Mouse (Mus musculus): ENCODE results near the gene Ccdc141.

Ccdc141 gene

DNA sequence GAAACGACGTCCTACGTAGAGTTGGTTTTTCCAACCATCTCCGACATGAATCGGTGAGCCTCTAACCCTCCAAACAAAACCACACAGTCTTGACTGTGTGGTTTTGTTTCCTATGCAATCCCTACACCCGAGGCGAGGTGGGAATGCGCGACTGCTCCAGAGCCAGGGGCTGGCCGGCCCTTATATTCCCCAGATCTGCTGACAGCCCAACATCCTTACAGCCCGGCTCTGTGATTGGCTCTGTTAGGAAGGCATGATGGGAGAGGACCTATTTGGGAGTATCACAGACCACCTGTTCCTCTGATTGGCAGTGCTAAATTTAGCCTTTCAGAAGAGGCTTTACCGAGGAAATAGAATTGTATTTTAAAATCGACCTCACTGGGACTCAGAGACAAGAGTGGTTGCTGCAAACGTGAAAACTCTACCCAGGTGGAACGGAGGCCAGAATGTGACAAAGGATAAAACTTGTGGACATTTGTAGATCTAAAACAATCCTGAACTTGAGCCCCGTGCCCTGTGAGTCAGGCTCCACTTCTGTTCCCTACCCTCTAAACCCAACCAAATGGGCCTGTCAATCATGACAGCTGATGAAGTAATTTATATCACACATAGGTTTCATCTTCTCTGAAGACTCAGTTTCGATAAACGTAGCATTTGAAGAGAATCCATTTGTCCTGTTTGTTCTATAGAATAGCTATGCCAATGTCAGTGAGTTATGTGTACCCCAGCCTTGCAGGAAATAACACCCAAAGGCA, 187.9 kb downstream of the Ccdc141 start, which contains the start of gene Ttn:
TSS of gene Ttn (minus strand) at position 157 of the 755 bp plus-strand sequence.
- intact Hi-C loops (cut with DNase I), result no loop called here

DNA sequence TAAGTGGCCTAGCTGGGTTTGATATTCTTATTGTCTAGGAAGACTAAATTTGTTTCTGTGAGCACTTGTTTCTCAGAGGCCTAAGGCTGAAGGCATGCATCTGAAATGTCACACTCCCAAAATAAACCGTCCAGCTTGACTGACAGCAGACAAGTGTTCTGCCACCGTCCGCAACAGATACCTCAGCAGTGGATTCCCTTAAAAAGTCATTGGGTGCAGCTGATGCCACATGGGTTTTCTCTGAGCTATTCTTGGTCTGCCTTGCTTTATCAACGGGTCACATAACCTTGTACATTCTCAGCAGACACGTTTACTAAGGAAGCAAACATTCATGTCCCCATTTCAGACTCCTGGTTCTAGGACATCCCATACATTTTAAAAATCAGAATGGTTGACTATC, 188.7 kb downstream of the Ccdc141 start:
- intact Hi-C loops (cut with DNase I), result no loop called here

DNA sequence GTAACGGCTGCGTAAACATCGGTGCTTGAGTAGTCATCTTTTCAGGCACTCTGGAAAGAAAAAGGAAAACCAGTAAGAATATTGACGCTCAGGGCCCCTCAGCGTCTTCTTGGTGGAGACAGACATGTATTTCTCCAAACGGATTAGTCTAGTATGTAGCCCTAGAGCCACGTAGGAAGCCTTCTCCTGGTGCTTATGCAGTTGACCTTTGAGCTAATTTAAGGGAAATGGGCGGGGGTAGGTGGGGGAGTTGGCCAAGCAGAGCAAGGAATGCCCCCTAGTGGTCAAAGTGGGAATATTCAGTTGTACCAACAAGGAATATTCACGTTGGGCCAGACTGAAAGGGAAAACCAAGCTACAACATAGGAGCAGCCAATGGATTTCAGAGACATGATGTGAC, 190.3 kb downstream of the Ccdc141 start:
- intact Hi-C loops (cut with DNase I), result no loop called here

DNA sequence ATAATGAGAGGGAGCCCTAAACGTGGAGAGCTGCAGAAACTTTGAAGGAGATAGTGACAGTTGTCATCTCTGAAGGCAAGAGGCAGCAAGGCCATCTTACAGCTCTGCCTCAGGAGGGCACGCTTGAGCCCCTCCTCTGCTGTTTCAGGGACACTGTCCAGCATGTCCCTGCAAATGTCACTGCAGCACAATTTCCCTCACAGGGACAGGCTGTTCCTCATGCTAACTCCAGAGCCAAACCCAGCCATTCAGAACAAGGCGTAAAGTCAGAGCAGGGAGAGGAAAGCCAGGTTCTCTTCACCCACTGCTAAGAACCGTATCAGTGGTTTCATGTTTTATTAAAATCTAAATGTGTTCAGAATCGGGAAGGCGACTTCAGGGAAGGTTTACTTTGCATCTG, 192.8 kb downstream of the Ccdc141 start:
- intact Hi-C loops (cut with DNase I), result loop anchor here (10.0 kb wide), 2 partner anchors 107 to 227 kb away; no protein-coding TSS in a partner anchor

DNA sequence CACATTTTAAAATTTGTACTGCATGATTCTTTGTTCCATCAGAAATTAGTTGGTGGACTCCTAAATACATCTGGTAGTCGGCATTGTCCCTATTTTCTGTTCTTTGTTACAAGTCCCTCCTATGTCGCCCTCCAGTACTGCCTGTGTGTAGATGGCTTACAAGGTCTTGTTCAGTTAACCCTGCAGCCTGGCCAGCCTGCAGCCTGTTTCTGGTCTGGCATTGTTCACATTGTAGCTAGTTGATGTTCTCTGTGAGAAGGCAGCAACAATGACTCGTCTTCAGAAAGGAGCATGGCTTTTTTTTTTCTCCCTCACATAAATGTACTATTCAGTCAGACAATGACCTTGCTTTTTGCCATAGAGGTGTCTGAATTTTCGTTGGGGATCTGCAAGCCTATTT, 198.4 kb downstream of the Ccdc141 start:
- intact Hi-C loops (cut with DNase I), result loop anchor here (10.0 kb wide), 2 partner anchors 113 to 233 kb away; no protein-coding TSS in a partner anchor

DNA sequence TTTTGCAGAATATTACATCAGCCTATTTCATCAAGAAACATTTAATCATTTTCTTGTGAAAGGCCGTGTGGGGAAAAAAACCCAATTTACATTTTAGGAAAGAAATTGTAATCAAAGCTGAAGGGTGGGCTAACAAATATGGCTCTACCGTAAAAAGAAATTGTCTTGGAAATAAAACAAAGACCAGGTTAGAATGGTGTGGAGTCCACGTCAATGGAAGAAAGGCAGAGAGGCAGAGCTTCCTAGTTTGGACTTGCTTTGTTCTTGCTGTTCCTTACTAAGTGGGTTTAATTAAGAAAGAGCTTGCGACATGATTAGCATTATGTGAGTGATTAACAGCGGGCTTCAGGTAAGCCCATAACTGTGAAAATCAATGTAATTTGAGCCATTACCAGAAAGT, 199.4 kb downstream of the Ccdc141 start:
- intact Hi-C loops (cut with DNase I), result loop anchor here (10.0 kb wide), 2 partner anchors 114 to 234 kb away; no protein-coding TSS in a partner anchor

DNA sequence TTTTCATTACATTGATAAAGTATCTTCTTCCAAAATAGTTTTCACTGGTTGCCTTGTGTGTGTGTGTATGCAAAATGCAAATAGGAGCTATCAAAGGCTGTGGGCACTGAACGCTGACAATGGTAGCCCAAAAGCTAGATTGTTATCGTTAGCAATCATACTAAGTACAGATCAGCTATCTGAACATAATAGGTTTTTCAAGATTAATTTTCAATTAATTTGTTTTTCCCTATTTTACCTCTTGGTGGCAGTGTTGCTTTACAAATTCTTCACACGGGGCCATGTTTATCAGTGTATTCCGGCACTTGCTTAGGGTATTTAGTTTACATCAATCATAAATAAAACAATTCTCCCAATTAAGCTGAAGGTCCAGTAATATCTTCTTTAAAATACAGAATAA, 199.8 kb downstream of the Ccdc141 start:
- intact Hi-C loops (cut with DNase I), result loop anchor here (10.0 kb wide), 2 partner anchors 114 to 234 kb away; no protein-coding TSS in a partner anchor

DNA sequence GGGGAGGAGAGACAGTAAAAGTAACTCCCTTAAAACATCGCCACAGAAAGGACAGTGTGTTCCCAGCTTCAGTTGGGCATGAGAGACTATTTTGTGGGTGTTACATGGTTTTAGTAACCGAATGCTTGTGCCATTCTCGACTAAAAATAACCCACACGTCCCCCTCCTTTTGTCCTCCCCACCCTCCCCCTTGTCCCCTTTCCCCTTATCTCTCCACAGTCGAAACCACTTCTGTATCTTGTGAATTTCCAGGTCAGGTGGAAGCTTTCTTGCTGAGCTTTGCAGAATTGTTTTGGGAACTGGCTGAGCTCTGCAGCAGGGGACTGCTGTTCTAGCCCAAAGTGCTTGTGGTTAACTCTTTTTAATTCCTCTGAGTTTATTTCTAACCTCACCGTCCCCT, 200.2 kb downstream of the Ccdc141 start:
- intact Hi-C loops (cut with DNase I), result loop anchor here (10.0 kb wide), 2 partner anchors 115 to 235 kb away; no protein-coding TSS in a partner anchor

DNA sequence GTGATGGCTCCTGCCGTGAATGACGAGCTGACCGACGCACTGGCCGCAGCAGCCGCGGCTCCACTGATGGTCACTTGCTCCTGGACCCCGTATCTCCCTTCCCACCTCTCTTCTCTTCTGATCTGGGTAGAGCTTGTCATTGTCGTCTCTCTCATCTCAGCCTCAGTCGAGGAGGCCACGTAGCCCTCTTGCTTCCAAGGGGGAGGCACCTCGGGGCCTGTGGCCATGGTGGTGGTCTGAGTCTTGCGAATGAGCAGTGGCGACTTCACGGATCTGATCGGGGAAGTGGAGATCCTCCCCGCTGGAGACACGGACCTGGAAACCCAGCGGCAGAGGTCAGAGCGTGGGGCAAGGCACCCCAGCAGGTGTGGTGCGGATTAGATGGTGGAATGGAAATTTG, 200.8 kb downstream of the Ccdc141 start:
- intact Hi-C loops (cut with DNase I), result loop anchor here (5.0 to 10.0 kb wide), 4 partner anchors 37 to 735 kb away; no protein-coding TSS in a partner anchor

DNA sequence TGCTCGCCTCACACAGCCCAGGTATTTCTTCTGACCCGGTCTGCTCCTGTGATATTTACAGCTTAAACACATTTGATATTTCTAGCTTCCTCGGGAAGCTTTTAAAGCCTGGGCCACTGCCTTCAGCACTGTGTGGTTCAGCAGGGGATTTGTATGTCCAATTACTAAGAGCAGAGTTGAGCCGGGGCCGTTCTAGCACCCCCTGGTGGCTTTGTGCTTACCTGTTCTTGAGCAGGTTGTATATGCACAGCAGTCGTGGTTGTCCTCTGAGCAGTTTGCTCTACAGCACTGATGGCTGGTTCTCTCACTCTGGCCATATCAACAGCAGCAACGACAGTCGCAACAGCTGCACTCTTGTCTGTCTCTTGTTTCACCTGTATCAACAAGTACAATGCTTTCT, 201.5 kb downstream of the Ccdc141 start:
- intact Hi-C loops (cut with DNase I), result loop anchor here (1.0 to 10.0 kb wide), 3 partner anchors 37 to 736 kb away; no protein-coding TSS in a partner anchor

DNA sequence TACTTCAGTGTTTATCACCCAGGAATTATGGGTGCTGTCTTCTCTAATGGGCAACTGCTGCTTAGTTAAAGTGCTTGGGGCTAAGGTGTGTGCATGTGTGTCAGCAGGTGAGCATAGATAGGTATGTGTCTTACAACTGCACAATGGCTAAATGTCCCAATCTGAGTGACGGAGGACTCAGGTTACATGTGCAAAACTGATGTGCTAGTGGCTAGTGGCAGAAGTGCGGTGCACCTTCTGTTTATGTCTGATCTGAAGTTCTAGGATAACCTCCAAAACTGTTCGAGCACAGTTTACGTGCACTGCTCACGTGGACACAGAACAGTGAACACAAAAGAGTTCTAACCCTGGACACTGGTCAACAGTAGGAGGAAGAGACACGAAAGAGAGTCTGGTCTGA, 203.9 kb downstream of the Ccdc141 start:
- intact Hi-C loops (cut with DNase I), result loop anchor here (5.0 to 10.0 kb wide), 2 partner anchors 34 to 738 kb away; no protein-coding TSS in a partner anchor

DNA sequence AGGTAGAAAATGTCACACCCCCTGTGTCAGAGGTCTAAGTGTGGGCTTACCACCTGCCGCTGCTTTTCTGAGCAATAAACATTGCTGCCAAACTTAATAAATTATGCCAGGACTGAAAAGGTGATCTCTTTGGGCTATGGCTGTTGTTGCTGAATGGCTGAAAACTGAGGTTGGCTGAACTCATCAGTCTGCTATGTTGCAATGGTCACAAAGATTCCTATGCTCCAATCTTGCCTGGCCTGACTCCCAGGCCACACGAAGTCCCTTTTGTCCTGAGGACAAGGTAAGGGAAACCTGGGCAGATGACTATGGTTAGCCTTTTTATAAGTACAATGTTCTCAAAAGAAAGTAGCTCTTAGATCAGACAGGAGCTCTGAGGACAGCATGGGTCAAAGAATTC, 204.4 kb downstream of the Ccdc141 start:
- intact Hi-C loops (cut with DNase I), result loop anchor here (5.0 to 10.0 kb wide), 2 partner anchors 34 to 739 kb away; no protein-coding TSS in a partner anchor

DNA sequence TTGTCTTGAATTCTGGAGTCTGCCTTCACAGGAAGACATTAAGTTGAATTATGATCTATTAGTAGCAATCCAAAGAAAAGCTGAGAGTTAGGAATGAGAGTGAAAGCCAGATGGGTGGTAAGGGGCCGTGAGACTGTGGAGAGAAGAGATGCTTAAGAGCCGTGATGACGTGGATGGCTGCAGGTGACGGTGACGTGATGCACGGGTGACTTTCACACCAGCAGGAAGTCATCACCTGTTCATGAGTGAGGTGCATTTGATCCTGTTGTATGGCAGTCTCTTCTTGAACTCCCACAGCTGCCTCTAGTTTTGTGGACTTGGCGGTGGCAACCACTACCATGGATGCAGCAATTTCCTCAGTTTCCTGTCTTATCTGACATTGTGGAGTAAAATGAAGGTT, 204.9 kb downstream of the Ccdc141 start:
- intact Hi-C loops (cut with DNase I), result loop anchor here (5.0 to 10.0 kb wide), 2 partner anchors 33 to 739 kb away; no protein-coding TSS in a partner anchor

DNA sequence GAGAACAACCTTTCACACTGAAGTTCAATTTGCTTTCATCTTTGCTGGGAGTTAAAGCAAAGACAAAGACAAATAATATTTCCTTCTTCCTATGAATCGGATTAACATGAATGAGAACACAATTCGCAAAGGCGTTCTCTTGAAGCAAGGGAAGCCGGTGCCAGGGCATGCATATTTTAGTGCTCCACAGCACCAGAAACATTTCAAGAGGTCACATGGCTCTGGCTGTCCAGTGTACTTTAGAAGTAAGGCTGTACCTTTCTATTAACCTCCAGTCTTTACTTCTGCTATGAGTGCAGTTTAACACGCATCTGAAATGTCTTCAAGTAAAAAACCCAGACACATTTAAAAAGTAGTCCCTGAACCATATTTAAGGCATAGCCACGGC, 208.4 kb downstream of the Ccdc141 start:
- intact Hi-C loops (cut with DNase I), result loop anchor here (10.0 kb wide), 1 partner anchor 743 kb away; no protein-coding TSS in a partner anchor

DNA sequence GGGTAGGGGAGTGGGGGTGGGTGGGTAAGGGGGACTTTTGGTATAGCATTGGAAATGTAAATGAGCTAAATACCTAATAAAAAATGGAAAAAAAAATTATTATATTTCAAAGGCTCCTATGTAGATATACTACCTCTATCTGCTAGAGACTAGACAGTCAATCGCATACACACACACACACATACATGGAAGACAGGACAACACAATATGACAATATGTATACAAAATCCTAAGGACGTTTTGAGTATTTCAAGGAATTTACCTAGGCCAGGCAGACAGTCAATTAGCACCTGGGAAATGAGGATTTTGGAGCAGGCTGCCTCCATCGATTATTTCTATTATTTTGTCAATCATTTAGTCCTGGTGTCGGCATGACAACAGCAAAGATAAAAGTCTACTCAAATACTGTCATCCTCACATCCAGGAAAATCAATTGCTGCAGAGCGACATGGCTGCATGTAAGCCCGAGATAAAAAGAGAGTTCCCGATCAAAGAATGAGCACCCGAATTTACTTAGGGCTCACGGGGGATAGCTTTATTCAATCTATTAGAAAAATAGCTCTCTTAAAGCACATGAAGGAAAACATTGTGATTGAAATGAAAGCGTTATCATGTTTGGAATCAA, 208.9 kb downstream of the Ccdc141 start:
- intact Hi-C loops (cut with DNase I), result loop anchor here (10.0 kb wide), 1 partner anchor 743 kb away; no protein-coding TSS in a partner anchor

Small RNAs within 50 kb of the gene (microRNA-seq; reads per million reads assigned to microRNA genes)
- 0 reads per million in 2 experiments for gene Gm44360
